Mouse (Mus musculus) left cerebral cortex, adult 9 months (tissue): ENCODE measurements at regions not wholly inside any gene's neighbourhood (a gene's known extent, or its start where the extent isn't known, plus 50 kb on each side); places are given as distances from the start of the nearest gene placed in this dataset.

Experiments
- DNase-seq, 2 experiments: peaks; one replicate each; pipeline ENCODE4 v3.0.0; 2022; ENCODE audit warnings: low spot score in 2 of 2

- no peak for DNase-seq
These were observed 180.9 kb downstream of the Zfp365 start for GRCm38 (mm10) chr10:67731577-67731976.

- peak in 1 of 2 experiments; percentile 74 for DNase-seq
These were observed 180.5 kb upstream of the Ado start for GRCm38 (mm10) chr10:67729271-67729670.

- DNase-seq = no peak
These were observed 178.8 kb upstream of the Ado start for GRCm38 (mm10) chr10:67727580-67727979.

- DNase-seq = no peak
These were observed 178.0 kb upstream of the Ado start for GRCm38 (mm10) chr10:67726796-67727195.

- DNase-seq = no peak
These were observed 177.6 kb upstream of the Ado start for GRCm38 (mm10) chr10:67726351-67726750.

- peak in 1 of 2 experiments; percentile 30 for DNase-seq
These were observed 173.0 kb upstream of the Ado start for GRCm38 (mm10) chr10:67721787-67722186.

- peak; percentile 73 to 85 for DNase-seq
These were observed 168.8 kb upstream of the Ado start for GRCm38 (mm10) chr10:67717506-67717905.

GRCm38 (mm10) chr10:67715046-67715445, 166.3 kb upstream of the Ado start:
- DNase-seq = no peak

GRCm38 (mm10) chr10:67713098-67713497, 164.3 kb upstream of the Ado start:
- no peak for DNase-seq

GRCm38 (mm10) chr10:67712665-67713064, 163.9 kb upstream of the Ado start:
- no peak for DNase-seq

GRCm38 (mm10) chr10:67711961-67712360, 163.2 kb upstream of the Ado start:
- DNase-seq = no peak

GRCm38 (mm10) chr10:67706436-67706835, 157.7 kb upstream of the Ado start:
- DNase-seq = no peak

- DNase-seq = no peak
These were observed 154.2 kb upstream of the Ado start for GRCm38 (mm10) chr10:67702783-67703455.

GRCm38 (mm10) chr10:67697401-67698195, 148.8 kb upstream of the Ado start:
- no peak for DNase-seq

- no peak for DNase-seq
These were observed 147.4 kb upstream of the Ado start for GRCm38 (mm10) chr10:67695891-67696853.

- no peak for DNase-seq
These were observed 146.0 kb upstream of the Ado start for GRCm38 (mm10) chr10:67694751-67695150.

GRCm38 (mm10) chr10:67693586-67693985, 144.8 kb upstream of the Ado start:
- no peak for DNase-seq

- DNase-seq = no peak
These were observed 141.4 kb upstream of the Ado start for GRCm38 (mm10) chr10:67689944-67690670.

GRCm38 (mm10) chr10:67679382-67679781, 130.6 kb upstream of the Ado start:
- no peak for DNase-seq

- DNase-seq = no peak
These were observed 124.7 kb upstream of the Ado start for GRCm38 (mm10) chr10:67673450-67673849.

- no peak for DNase-seq
These were observed 123.5 kb upstream of the Ado start for GRCm38 (mm10) chr10:67672281-67672680.
